Mouse (Mus musculus) midbrain, embryonic 11.5 days (tissue): ENCODE measurements around the gene Usp21. TPM values are rescaled to one million over a fixed set of nuclear protein-coding genes. Genes with fewer than 3 reads are reported as not detected.

Source experiments
- ATAC-seq: fragments of 200-750 bp; cut with Nextera tagmentation; 2 replicates; pipeline ENCODE4 v1.8.0; 2017; ENCODE audit warnings: moderate TSS enrichment, moderate library complexity; ENCODE audit not compliant: low FRiP score
- DNase-seq: peaks from one replicate; pipeline ENCODE4 v3.0.0; 2015; ENCODE audit warnings: low spot score; ENCODE audit errors: missing footprints
- H3K27ac ChIP-seq: fragments of 300-500 bp; sonication (generic); 2 replicates; pipeline ENCODE4 v1.5.1; 2014; ENCODE audit warnings: low read depth, low read length
- H3K27me3 ChIP-seq: fragments of 300-500 bp; sonication (generic); 2 replicates; pipeline ENCODE4 v1.6.1; 2014; ENCODE audit warnings: mild to moderate bottlenecking, low read length, moderate library complexity, mixed read lengths; ENCODE audit not compliant: control insufficient read depth, insufficient read depth
- H3K36me3 ChIP-seq: fragments of 300-500 bp; sonication (generic); 2 replicates; pipeline ENCODE4 v1.6.1; 2014; ENCODE audit warnings: mild to moderate bottlenecking, low read length, moderate library complexity, mixed read lengths; ENCODE audit not compliant: control insufficient read depth, insufficient read depth
- H3K4me1 ChIP-seq: fragments of 300-500 bp; sonication (generic); 2 replicates; pipeline ENCODE4 v1.6.1; 2014; ENCODE audit warnings: low read length; ENCODE audit not compliant: control insufficient read depth, insufficient read depth
- H3K4me2 ChIP-seq: fragments of 300-500 bp; sonication (generic); 2 replicates; pipeline ENCODE4 v1.6.1; 2014; ENCODE audit warnings: mild to moderate bottlenecking, moderate library complexity
- H3K4me3 ChIP-seq: fragments of 300-500 bp; sonication (generic); 2 replicates; pipeline ENCODE4 v1.5.1; 2014; ENCODE audit warnings: low read depth, low read length
- H3K9ac ChIP-seq: fragments of 300-500 bp; sonication (generic); 2 replicates; pipeline ENCODE4 v1.6.1; 2014; ENCODE audit warnings: low read length
- H3K9me3 ChIP-seq: fragments of 300-500 bp; sonication (generic); 2 replicates; pipeline ENCODE4 v1.6.1; 2016; ENCODE audit warnings: low read length; ENCODE audit not compliant: control insufficient read depth
- WGBS: fragments of 180-500 bp; shearing (Covaris S2); extraction: QIAGEN DNeasy Blood & Tissue Kit; methylation state at CpG from one replicate; pipeline ENCODE4 v1.1.7; 2014; 5-methylcytosine and 5-hydroxymethylcytosine counted together
- polyA plus RNA-seq: library from polyadenylated mRNA; unstranded; fragments of >200 nt; fragmentation: Nextera tagmentation; extraction: Ambion mirVana; gene quantifications from 2 replicates; pipeline ENCODE4 v1.2.1, GENCODE M21; 2014

Usp21 gene
- polyA plus RNA-seq, 1 experiment from 2014 or later: 88.6 TPM

- Histone ChIP-seq H3K36me3 (0 out of 2 replicates have a peak, but pooled peaks cover 7% of the 10 kb centered on the region), H3K9me3 (no peaks in the 10 kb centered on the region), H3K4me1 (peaks cover 6% of the 10 kb centered on the region; the same call in 1 of the 2 replicates), H3K4me2 (peak overlapping the region; percentile 70; the same call in 1 of the 2 replicates), H3K27ac (no peak overlapping the region), H3K4me3 (peak overlapping the region; percentile 73), H3K9ac (no peak overlapping the region), H3K27me3 (peaks cover 3% of the 10 kb centered on the region)
- ATAC-seq (no peak), DNase-seq (no peak)
- WGBS: 91% methylated on average over 3 of the region's 3 CpGs
These were observed 5.6 kb upstream of the Usp21 start for GRCm38 (mm10) chr1:171293351-171293750.

GRCm38 (mm10) chr1:171288328-171288727, 537 bp upstream of the Usp21 start:
- H3K4me3 ChIP-seq: peak overlapping the region; percentile 81; the same call in 1 of the 2 replicates
- peaks cover 14% of the 10 kb centered on the region for H3K4me1 ChIP-seq
- H3K27ac ChIP-seq: peak overlapping the region; percentile 94; the same call in 1 of the 2 replicates
- no peaks in the 10 kb centered on the region for H3K27me3 ChIP-seq
- peak overlapping the region; percentile 54; the same call in 1 of the 2 replicates for H3K4me2 ChIP-seq
- ATAC-seq (no peak), DNase-seq (no peak)
- peak overlapping the region; percentile 97 for H3K9ac ChIP-seq
- H3K36me3 ChIP-seq: peaks cover 14% of the 10 kb centered on the region
- 68% methylated on average over 4 of the region's 4 CpGs for WGBS
- no peaks in the 10 kb centered on the region for H3K9me3 ChIP-seq

GRCm38 (mm10) chr1:171286517-171286916, 1.3 kb downstream of the Usp21 start:
- peaks cover 14% of the 10 kb centered on the region for H3K4me1 ChIP-seq
- no peak for ATAC-seq
- no peaks in the 10 kb centered on the region for H3K27me3 ChIP-seq
- WGBS: 84% methylated on average over 19 of the region's 19 CpGs
- peaks cover 14% of the 10 kb centered on the region for H3K36me3 ChIP-seq
- no peak for DNase-seq
- H3K9ac ChIP-seq: no peak overlapping the region; the same call in 1 of the 2 replicates
- H3K4me2 ChIP-seq: peak overlapping the region; percentile 1; the same call in 1 of the 2 replicates
- H3K9me3 ChIP-seq: no peaks in the 10 kb centered on the region
- no peak overlapping the region for H3K27ac ChIP-seq
- no peak overlapping the region for H3K4me3 ChIP-seq

- Histone ChIP-seq H3K4me2 (no peak overlapping the region), H3K36me3 (peaks cover 14% of the 10 kb centered on the region)
- WGBS: 92% methylated on average over 20 of the region's 20 CpGs
These were observed 2.5 kb downstream of the Usp21 start for GRCm38 (mm10) chr1:171285096-171285892.

GRCm38 (mm10) chr1:171284491-171284890, 3.3 kb downstream of the Usp21 start:
- H3K9ac ChIP-seq: no peak overlapping the region
- DNase-seq: peak; percentile 53
- H3K27ac ChIP-seq: no peak overlapping the region
- H3K36me3 ChIP-seq: peaks cover 12% of the 10 kb centered on the region
- H3K4me1 ChIP-seq: peaks cover 22% of the 10 kb centered on the region
- no peak overlapping the region for H3K4me3 ChIP-seq
- no peaks in the 10 kb centered on the region for H3K27me3 ChIP-seq
- H3K4me2 ChIP-seq: no peak overlapping the region
- no peaks in the 10 kb centered on the region for H3K9me3 ChIP-seq
- ATAC-seq: no peak
- WGBS: 89% methylated on average over 15 of the region's 15 CpGs

More at GRCm38 (mm10) chr1:171285096-171285892, 2.5 kb downstream of the Usp21 start:
- DNase-seq: peak; percentile 51
- Histone ChIP-seq H3K9me3 (no peaks in the 10 kb centered on the region), H3K27me3 (no peaks in the 10 kb centered on the region), H3K4me1 (peaks cover 16% of the 10 kb centered on the region), H3K4me3 (no peak overlapping the region; the same call in 1 of the 2 replicates), H3K27ac (no peak overlapping the region), H3K9ac (no peak overlapping the region)
- no peak for ATAC-seq

GRCm38 (mm10) chr1:171283188-171284160, 4.3 kb downstream of the Usp21 start:
- no peaks in the 10 kb centered on the region for H3K9me3 ChIP-seq
- H3K9ac ChIP-seq: no peak overlapping the region
- no peak overlapping the region for H3K27ac ChIP-seq
- H3K4me1 ChIP-seq: peaks cover 22% of the 10 kb centered on the region
- H3K27me3 ChIP-seq: no peaks in the 10 kb centered on the region
- WGBS: 91% methylated on average over 18 of the region's 18 CpGs
- peaks cover 8% of the 10 kb centered on the region for H3K36me3 ChIP-seq
- no peak for ATAC-seq
- no peak for DNase-seq
- no peak overlapping the region for H3K4me2 ChIP-seq
- no peak overlapping the region for H3K4me3 ChIP-seq

GRCm38 (mm10) chr1:171282086-171282805, 5.5 kb downstream of the Usp21 start:
- peak overlapping the region; percentile 61; the same call in 1 of the 2 replicates for H3K4me2 ChIP-seq
- H3K4me1 ChIP-seq: peaks cover 19% of the 10 kb centered on the region
- H3K9me3 ChIP-seq: no peaks in the 10 kb centered on the region
- peaks cover 14% of the 10 kb centered on the region for H3K36me3 ChIP-seq
- H3K9ac ChIP-seq: no peak overlapping the region; the same call in 1 of the 2 replicates
- H3K4me3 ChIP-seq: no peak overlapping the region
- no peak overlapping the region for H3K27ac ChIP-seq
- H3K27me3 ChIP-seq: no peaks in the 10 kb centered on the region
- no peak for ATAC-seq
- WGBS: 84% methylated on average over 18 of the region's 18 CpGs
- DNase-seq: peak; percentile 75

GRCm38 (mm10) chr1:171281528-171281923, 6.3 kb downstream of the Usp21 start:
- H3K36me3 ChIP-seq: peaks cover 14% of the 10 kb centered on the region
- WGBS: 1% methylated on average over 10 of the region's 10 CpGs

More at GRCm38 (mm10) chr1:171281528-171281923, 6.3 kb downstream of the Usp21 start:
- ATAC-seq: peak; percentile 60
- H3K9me3 ChIP-seq: no peaks in the 10 kb centered on the region
- no peaks in the 10 kb centered on the region for H3K27me3 ChIP-seq
- peak overlapping the region; percentile 49; the same call in 1 of the 2 replicates for H3K27ac ChIP-seq
- peak overlapping the region; percentile 69 for H3K4me3 ChIP-seq
- H3K9ac ChIP-seq: peak overlapping the region; percentile 63
- peak; percentile 99 for DNase-seq
- H3K4me2 ChIP-seq: peak overlapping the region; percentile 61
- H3K4me1 ChIP-seq: peaks cover 12% of the 10 kb centered on the region
